Mouse (Mus musculus) MN1 (cell line): ENCODE measurements around the gene Inhbb.

Source experiments
- DNase-seq: peaks from one replicate; pipeline ENCODE4 v3.0.0-alpha.2; 2016; ENCODE audit warnings: low spot score

The Inhbb gene

GRCm38 (mm10) chr1:119420189-119420983, 1.7 kb downstream of the Inhbb start:
- DNase-seq: no peak

GRCm38 (mm10) chr1:119419151-119420105, 2.6 kb downstream of the Inhbb start:
- no peak for DNase-seq

- DNase-seq: no peak
Measured at GRCm38 (mm10) chr1:119417991-119418390, 4.1 kb downstream of the Inhbb start.

GRCm38 (mm10) chr1:119417542-119417941, 4.5 kb downstream of the Inhbb start:
- DNase-seq: no peak

GRCm38 (mm10) chr1:119416610-119417009, 5.4 kb downstream of the Inhbb start:
- no peak for DNase-seq

- DNase-seq: no peak
Measured at GRCm38 (mm10) chr1:119416177-119416576, 5.9 kb downstream of the Inhbb start.

GRCm38 (mm10) chr1:119415151-119415550, 6.9 kb downstream of the Inhbb start:
- no peak for DNase-seq

- DNase-seq: no peak
Measured at GRCm38 (mm10) chr1:119410661-119411060, 11.4 kb downstream of the Inhbb start.

GRCm38 (mm10) chr1:119409599-119410168, 12.4 kb downstream of the Inhbb start:
- DNase-seq: no peak

GRCm38 (mm10) chr1:119409106-119409505, 12.9 kb downstream of the Inhbb start:
- no peak for DNase-seq

GRCm38 (mm10) chr1:119407691-119408315, 14.2 kb downstream of the Inhbb start:
- no peak for DNase-seq

GRCm38 (mm10) chr1:119404798-119405197, 17.2 kb downstream of the Inhbb start:
- DNase-seq: no peak

- no peak for DNase-seq
Measured at GRCm38 (mm10) chr1:119404341-119404740, 17.7 kb downstream of the Inhbb start.

- DNase-seq: no peak
Measured at GRCm38 (mm10) chr1:119401249-119401648, 20.8 kb downstream of the Inhbb start.

GRCm38 (mm10) chr1:119398640-119399039, 23.4 kb downstream of the Inhbb start:
- DNase-seq: no peak

GRCm38 (mm10) chr1:119397839-119398238, 24.2 kb downstream of the Inhbb start:
- no peak for DNase-seq

- no peak for DNase-seq
Measured at GRCm38 (mm10) chr1:119391311-119391710, 30.7 kb downstream of the Inhbb start.

GRCm38 (mm10) chr1:119390676-119391075, 31.4 kb downstream of the Inhbb start:
- no peak for DNase-seq

GRCm38 (mm10) chr1:119389771-119390500, 32.1 kb downstream of the Inhbb start:
- DNase-seq: no peak

- no peak for DNase-seq
Measured at GRCm38 (mm10) chr1:119388664-119389396, 33.2 kb downstream of the Inhbb start.

- no peak for DNase-seq
Measured at GRCm38 (mm10) chr1:119386306-119386705, 35.7 kb downstream of the Inhbb start.
